Mouse (Mus musculus) myocyte (in vitro differentiated cells): ENCODE measurements around the gene Spns1.

Source experiments
- E2F4 ChIP-seq: IDR thresholded peaks from one replicate; pipeline ENCODE4 v1.6.1; 2011; ENCODE audit warnings: mild to moderate bottlenecking, control low read depth, moderate library complexity; ENCODE audit not compliant: insufficient read depth
- POLR2A ChIP-seq: IDR thresholded peaks from one replicate; pipeline ENCODE4 v1.6.1; 2011; ENCODE audit warnings: low read depth, mild to moderate bottlenecking, control low read depth, moderate library complexity; ENCODE audit not compliant: insufficient read length
- TCF12 ChIP-seq: IDR thresholded peaks from one replicate; pipeline ENCODE4 v1.6.1; 2011; ENCODE audit warnings: mild to moderate bottlenecking, control low read depth; ENCODE audit not compliant: poor library complexity, insufficient read depth, severe bottlenecking

GRCm38 (mm10) chr7:126418496-126418895 is 41.2 kb upstream of the Spns1 start:
- no peak for TF ChIP-seq POLR2A
- TF ChIP-seq E2F4 = no peak
- no peak for TF ChIP-seq TCF12
